Mouse (Mus musculus) kidney, adult 2 months (tissue): ENCODE results near the gene Cdc37l1.

ENCODE experiments used
- CTCF ChIP-seq: fragments of 200-500 bp; conservative IDR thresholded peaks from 2 replicates; pipeline ENCODE4 v1.5.1; 2011; ENCODE audit warnings: low read depth, mild to moderate bottlenecking, control low read depth, low read length, moderate library complexity, mixed read lengths; ENCODE audit not compliant: insufficient read depth, insufficient read length
- POLR2A ChIP-seq: fragments of 200-500 bp; IDR thresholded peaks from one replicate; pipeline ENCODE4 v1.6.1; 2011; ENCODE audit warnings: low read depth, low read length, control low read depth

- no peak for TF ChIP-seq CTCF
- TF ChIP-seq POLR2A = no peak
Observed at GRCm38 (mm10) chr19:29037541-29037940, 47.4 kb downstream of the Cdc37l1 start.
